Comparison of ENCODE assay signal across 25 mouse cellular contexts in genomic region chr11:50122631-50123081, GRCm38 (mm10). TPM values are rescaled to one million over a fixed set of nuclear protein-coding genes. Genes with fewer than 3 reads are reported as not detected.
A peak's percentile ranks its signal among the peaks of the same experiment; 100 is the strongest.
DNase-seq lines count a peak whose midpoint lies in the region; ATAC-seq lines count a peak whose summit lies in the region.
"Had no signal": no experiment of that assay in that cellular context is flagged by ENCODE, and none has a peak within 500 bp of the region (broad histone marks: within the 10 kb centered on the region; RNA-seq: fewer than 3 reads in every experiment).

No protein-coding gene starts in this region.

- H3K27ac ChIP-seq in forebrain, embryonic 14.5 days (ENCODE audit: low read depth, low read length), result no peak overlapping the region
- H3K27ac ChIP-seq in forebrain, embryonic 12.5 days, result no peak overlapping the region
- no peak overlapping the region for H3K27ac ChIP-seq in midbrain, embryonic 11.5 days (ENCODE audit: low read depth, low read length)
- H3K27ac ChIP-seq in midbrain, embryonic 16.5 days (ENCODE audit: low read length), result no peak overlapping the region
- H3K27ac ChIP-seq in forebrain, embryonic 16.5 days (ENCODE audit: low read length), result peak overlapping the region; percentile 46
- no peak overlapping the region for H3K27ac ChIP-seq in hindbrain, embryonic 12.5 days
- H3K27ac ChIP-seq: embryonic facial prominence, embryonic 12.5 days; heart, embryonic 15.5 days; limb, embryonic 13.5 days; liver, embryonic 14.5 days; midbrain, embryonic 13.5 days; neural tube, embryonic 13.5 days; stomach, embryonic 15.5 days had no signal

- H3K9me3 ChIP-seq in forebrain, embryonic 14.5 days (replicated peaks; ENCODE audit: control insufficient read depth, low read length), result no peaks in the 10 kb centered on the region
- no peaks in the 10 kb centered on the region for H3K9me3 ChIP-seq in forebrain, embryonic 12.5 days
- H3K9me3 ChIP-seq in midbrain, embryonic 11.5 days (ENCODE audit: control insufficient read depth, low read length), result no peaks in the 10 kb centered on the region
- no peaks in the 10 kb centered on the region for H3K9me3 ChIP-seq in midbrain, embryonic 16.5 days (replicated peaks; ENCODE audit: control insufficient read depth, low read length, poor library complexity, severe bottlenecking)
- no peaks in the 10 kb centered on the region for H3K9me3 ChIP-seq in forebrain, embryonic 16.5 days (ENCODE audit: control insufficient read depth, low read length)
- H3K9me3 ChIP-seq in hindbrain, embryonic 12.5 days (replicated peaks), result no peaks in the 10 kb centered on the region
- H3K9me3 ChIP-seq: embryonic facial prominence, embryonic 12.5 days; heart, embryonic 15.5 days; limb, embryonic 13.5 days; midbrain, embryonic 13.5 days; neural tube, embryonic 13.5 days; stomach, embryonic 15.5 days had no signal

- H3K4me2 ChIP-seq in forebrain, embryonic 14.5 days (ENCODE audit: low read length), result no peak overlapping the region
- H3K4me2 ChIP-seq in forebrain, embryonic 12.5 days, result no peak overlapping the region
- no peak overlapping the region for H3K4me2 ChIP-seq in midbrain, embryonic 11.5 days
- no peak overlapping the region for H3K4me2 ChIP-seq in midbrain, embryonic 16.5 days (ENCODE audit: low read length)
- no peak overlapping the region for H3K4me2 ChIP-seq in forebrain, embryonic 16.5 days (ENCODE audit: low read length)
- H3K4me2 ChIP-seq in hindbrain, embryonic 12.5 days (replicated peaks), result no peak overlapping the region
- H3K4me2 ChIP-seq: embryonic facial prominence, embryonic 12.5 days; heart, embryonic 15.5 days; limb, embryonic 13.5 days; midbrain, embryonic 13.5 days; neural tube, embryonic 13.5 days; stomach, embryonic 15.5 days had no signal

- no peaks in the 10 kb centered on the region for H3K27me3 ChIP-seq in forebrain, embryonic 14.5 days (replicated peaks; ENCODE audit: control insufficient read depth, insufficient read depth, low read length)
- no peaks in the 10 kb centered on the region for H3K27me3 ChIP-seq in forebrain, embryonic 12.5 days
- H3K27me3 ChIP-seq in midbrain, embryonic 11.5 days (ENCODE audit: control insufficient read depth, insufficient read depth, low read length), result no peaks in the 10 kb centered on the region
- no peaks in the 10 kb centered on the region for H3K27me3 ChIP-seq in midbrain, embryonic 16.5 days (ENCODE audit: control insufficient read depth, insufficient read depth, low read depth, low read length)
- no peaks in the 10 kb centered on the region for H3K27me3 ChIP-seq in forebrain, embryonic 16.5 days (replicated peaks; ENCODE audit: control insufficient read depth, insufficient read depth, low read length)
- H3K27me3 ChIP-seq in hindbrain, embryonic 12.5 days, result no peaks in the 10 kb centered on the region
- H3K27me3 ChIP-seq: embryonic facial prominence, embryonic 12.5 days; heart, embryonic 15.5 days; limb, embryonic 13.5 days; midbrain, embryonic 13.5 days; neural tube, embryonic 13.5 days; stomach, embryonic 15.5 days had no signal

- peak; percentile 48 for DNase-seq in forebrain, embryonic 14.5 days (ENCODE audit: low spot score)
- DNase-seq in midbrain, embryonic 11.5 days (ENCODE audit: low spot score, missing footprints), result peak; percentile 67
- peak; percentile 48 for DNase-seq in cerebellum, adult 8-10 months
- no peak for DNase-seq in kidney, postnatal 10 days
- DNase-seq: adrenal gland, postnatal 25 days; gastrocnemius, postnatal 10 days; heart, postnatal 4 days; kidney, adult 8-10 months; kidney, postnatal 25 days; right cerebral cortex, postnatal 25 days; thymus, adult 18-20 months had no signal

- 85% methylated on average over 8 of the region's 8 CpGs for WGBS in forebrain, embryonic 14.5 days
- WGBS in forebrain, embryonic 12.5 days, result 94% methylated on average over 8 of the region's 8 CpGs
- 92% methylated on average over 8 of the region's 8 CpGs for WGBS in midbrain, embryonic 11.5 days
- 86% methylated on average over 8 of the region's 8 CpGs for WGBS in midbrain, embryonic 16.5 days
- 85% methylated on average over 8 of the region's 8 CpGs for WGBS in forebrain, embryonic 16.5 days
- 93% methylated on average over 8 of the region's 8 CpGs for WGBS in hindbrain, embryonic 12.5 days

- H3K4me3 ChIP-seq in forebrain, embryonic 14.5 days (ENCODE audit: low read depth, low read length), result no peak overlapping the region
- no peak overlapping the region for H3K4me3 ChIP-seq in forebrain, embryonic 12.5 days (replicated peaks)
- no peak overlapping the region for H3K4me3 ChIP-seq in midbrain, embryonic 11.5 days (ENCODE audit: low read depth, low read length)
- no peak overlapping the region for H3K4me3 ChIP-seq in midbrain, embryonic 16.5 days (ENCODE audit: low read depth, low read length)
- H3K4me3 ChIP-seq in forebrain, embryonic 16.5 days (replicated peaks; ENCODE audit: low read length), result no peak overlapping the region
- H3K4me3 ChIP-seq in hindbrain, embryonic 12.5 days, result no peak overlapping the region
- H3K4me3 ChIP-seq: embryonic facial prominence, embryonic 12.5 days; erythroblast, embryonic 14.5 days; heart, embryonic 15.5 days; limb, embryonic 13.5 days; midbrain, embryonic 13.5 days; neural tube, embryonic 13.5 days; stomach, embryonic 15.5 days had no signal

- H3K9ac ChIP-seq in forebrain, embryonic 14.5 days (ENCODE audit: low read length), result no peak overlapping the region
- no peak overlapping the region for H3K9ac ChIP-seq in forebrain, embryonic 12.5 days
- no peak overlapping the region for H3K9ac ChIP-seq in midbrain, embryonic 11.5 days (ENCODE audit: low read length)
- no peak overlapping the region for H3K9ac ChIP-seq in midbrain, embryonic 16.5 days (ENCODE audit: low read depth, low read length)
- no peak overlapping the region for H3K9ac ChIP-seq in forebrain, embryonic 16.5 days (replicated peaks; ENCODE audit: low read depth, low read length)
- no peak overlapping the region for H3K9ac ChIP-seq in hindbrain, embryonic 12.5 days
- H3K9ac ChIP-seq: embryonic facial prominence, embryonic 12.5 days; heart, embryonic 15.5 days; limb, embryonic 13.5 days; liver, embryonic 14.5 days; midbrain, embryonic 13.5 days; neural tube, embryonic 13.5 days; stomach, embryonic 15.5 days had no signal

- H3K36me3 ChIP-seq in forebrain, embryonic 14.5 days (ENCODE audit: control insufficient read depth, insufficient read depth, low read length), result peaks cover 29% of the 10 kb centered on the region
- H3K36me3 ChIP-seq in forebrain, embryonic 12.5 days (replicated peaks), result peaks cover 40% of the 10 kb centered on the region
- H3K36me3 ChIP-seq in midbrain, embryonic 11.5 days (ENCODE audit: control insufficient read depth, insufficient read depth, low read length), result peaks cover 2% of the 10 kb centered on the region; the same call in 1 of the 2 replicates
- H3K36me3 ChIP-seq in midbrain, embryonic 16.5 days (ENCODE audit: control insufficient read depth, insufficient read depth, low read length), result peaks cover 13% of the 10 kb centered on the region; the same call in 1 of the 2 replicates
- peaks cover 4% of the 10 kb centered on the region for H3K36me3 ChIP-seq in forebrain, embryonic 16.5 days (ENCODE audit: control insufficient read depth, insufficient read depth)
- peaks cover 28% of the 10 kb centered on the region for H3K36me3 ChIP-seq in hindbrain, embryonic 12.5 days
- H3K36me3 ChIP-seq: stomach, embryonic 15.5 days had no signal

- peak; percentile 44; the same call in 1 of the 2 replicates for ATAC-seq in forebrain, embryonic 14.5 days
- no peak for ATAC-seq in forebrain, embryonic 12.5 days (ENCODE audit: low FRiP score)
- ATAC-seq in midbrain, embryonic 11.5 days (ENCODE audit: low FRiP score), result no peak
- ATAC-seq in midbrain, embryonic 16.5 days, result no peak
- peak; percentile 73 for ATAC-seq in forebrain, embryonic 16.5 days
- ATAC-seq in hindbrain, embryonic 12.5 days (ENCODE audit: low FRiP score), result no peak
- ATAC-seq: activated CD4-positive, CD25-positive, alpha-beta regulatory T cell, adult 4 months; CD4-positive, CD25-positive, alpha-beta regulatory T cell, adult 4 months; midbrain, embryonic 13.5 days had no signal

- H3K4me1 ChIP-seq in forebrain, embryonic 14.5 days (ENCODE audit: control insufficient read depth, insufficient read depth, low read length), result no peaks in the 10 kb centered on the region
- peaks cover 2% of the 10 kb centered on the region; the same call in 1 of the 2 replicates for H3K4me1 ChIP-seq in forebrain, embryonic 12.5 days
- no peaks in the 10 kb centered on the region for H3K4me1 ChIP-seq in midbrain, embryonic 11.5 days (ENCODE audit: control insufficient read depth, insufficient read depth, low read length)
- no peaks in the 10 kb centered on the region for H3K4me1 ChIP-seq in midbrain, embryonic 16.5 days (ENCODE audit: control insufficient read depth, insufficient read depth, low read length)
- H3K4me1 ChIP-seq in forebrain, embryonic 16.5 days (replicated peaks; ENCODE audit: control insufficient read depth, insufficient read depth, low read length), result peaks cover 6% of the 10 kb centered on the region
- peaks cover under 1% of the 10 kb centered on the region; the same call in 1 of the 2 replicates for H3K4me1 ChIP-seq in hindbrain, embryonic 12.5 days
- H3K4me1 ChIP-seq: heart, embryonic 15.5 days; midbrain, embryonic 13.5 days; stomach, embryonic 15.5 days had no signal

RNA-seq across cellular contexts. Expression of gene Tbc1d9b, which starts 8.5 kb away (rescaled TPM):
- 23.3 and 28.3 TPM in 2 replicates for polyA plus RNA-seq in forebrain, embryonic 14.5 days (2014; fragmentation: Nextera tagmentation; extraction: Ambion mirVana)
- polyA plus RNA-seq in forebrain, embryonic 12.5 days (2016; fragmentation: Nextera tagmentation; extraction: Ambion mirVana), result 38.3 and 39.2 TPM in 2 replicates
- polyA plus RNA-seq in midbrain, embryonic 11.5 days (2014; fragmentation: Nextera tagmentation; extraction: Ambion mirVana), result 27.6 and 30.0 TPM in 2 replicates
- 38.3 and 38.4 TPM in 2 replicates for polyA plus RNA-seq in midbrain, embryonic 16.5 days (2015; fragmentation: Nextera tagmentation; extraction: Ambion mirVana)
- polyA plus RNA-seq in forebrain, embryonic 16.5 days (2015; fragmentation: Nextera tagmentation; extraction: Ambion mirVana), result 38.2 and 43.6 TPM in 2 replicates
- 46.1 and 51.2 TPM in 2 replicates for polyA plus RNA-seq in hindbrain, embryonic 12.5 days (2016; fragmentation: Nextera tagmentation; extraction: Ambion mirVana)

RNA-seq across cellular contexts. Expression of gene Mrnip, which starts 51.6 kb away (rescaled TPM):
- polyA plus RNA-seq in forebrain, embryonic 14.5 days (2014; fragmentation: Nextera tagmentation; extraction: Ambion mirVana), result 34.5 and 41.5 TPM in 2 replicates
- polyA plus RNA-seq in forebrain, embryonic 12.5 days (2016; fragmentation: Nextera tagmentation; extraction: Ambion mirVana), result 22.2 and 24.9 TPM in 2 replicates
- 20.0 and 22.8 TPM in 2 replicates for polyA plus RNA-seq in midbrain, embryonic 11.5 days (2014; fragmentation: Nextera tagmentation; extraction: Ambion mirVana)
- 32.7 and 39.2 TPM in 2 replicates for polyA plus RNA-seq in midbrain, embryonic 16.5 days (2015; fragmentation: Nextera tagmentation; extraction: Ambion mirVana)
- polyA plus RNA-seq in forebrain, embryonic 16.5 days (2015; fragmentation: Nextera tagmentation; extraction: Ambion mirVana), result 28.4 and 33.7 TPM in 2 replicates
- polyA plus RNA-seq in hindbrain, embryonic 12.5 days (2016; fragmentation: Nextera tagmentation; extraction: Ambion mirVana), result 21.1 and 22.2 TPM in 2 replicates

Comparison
In these comparisons a context has a peak if more than half of its experiments do, and no peak if none do; other contexts are left out.
1. ATAC-seq: peak in forebrain, embryonic 14.5 days (single experiment) and forebrain, embryonic 16.5 days (single experiment); none in forebrain, embryonic 12.5 days (single experiment), midbrain, embryonic 11.5 days (single experiment), midbrain, embryonic 16.5 days (single experiment) and hindbrain, embryonic 12.5 days (single experiment).